Mouse (Mus musculus) liver, embryonic 15.5 days (tissue): Measurements from ENCODE around the gene Cdkl4. TPM values are rescaled to one million over a fixed set of nuclear protein-coding genes. Genes with fewer than 3 reads are reported as not detected.
A peak's percentile ranks its signal among the peaks of the same experiment; 100 is the strongest.

Experiments used
- ATAC-seq: fragments of 200-750 bp; cut with Nextera tagmentation; 2 replicates; pipeline ENCODE4 v1.8.0; 2017; ENCODE audit warnings: moderate number of reproducible peaks, mild to moderate bottlenecking, moderate library complexity; ENCODE audit not compliant: insufficient read depth
- H3K27ac ChIP-seq: fragments of 300-500 bp; sonication (generic); replicated peaks from 2 replicates; pipeline ENCODE4 v1.5.1; 2015; ENCODE audit warnings: mild to moderate bottlenecking, inconsistent platforms
- H3K27me3 ChIP-seq: fragments of 300-500 bp; sonication (generic); 2 replicates; pipeline ENCODE4 v1.6.1; 2015; ENCODE audit warnings: mild to moderate bottlenecking, inconsistent platforms
- H3K36me3 ChIP-seq: fragments of 300-500 bp; sonication (generic); replicated peaks from 2 replicates; pipeline ENCODE4 v1.6.1; 2015; ENCODE audit warnings: moderate library complexity, mild to moderate bottlenecking, inconsistent platforms
- H3K4me1 ChIP-seq: fragments of 300-500 bp; sonication (generic); replicated peaks from 2 replicates; pipeline ENCODE4 v1.6.1; 2015; ENCODE audit warnings: inconsistent platforms
- H3K4me2 ChIP-seq: fragments of 300-500 bp; sonication (generic); 2 replicates; pipeline ENCODE4 v1.6.1; 2015; ENCODE audit warnings: moderate library complexity, mild to moderate bottlenecking, inconsistent platforms
- H3K4me3 ChIP-seq: fragments of 300-500 bp; sonication (generic); replicated peaks from 2 replicates; pipeline ENCODE4 v1.5.1; 2015; ENCODE audit warnings: mild to moderate bottlenecking, inconsistent platforms
- H3K9ac ChIP-seq: fragments of 300-500 bp; sonication (generic); 2 replicates; pipeline ENCODE4 v1.6.1; 2015; ENCODE audit warnings: moderate library complexity, mild to moderate bottlenecking, inconsistent platforms
- H3K9me3 ChIP-seq: fragments of 300-500 bp; sonication (generic); replicated peaks from 2 replicates; pipeline ENCODE4 v1.6.1; 2016; ENCODE audit warnings: inconsistent platforms
- WGBS: fragments of 180-500 bp; shearing (Covaris S2); methylation state at CpG from one replicate; pipeline ENCODE4 v1.1.7; 2015; ENCODE audit warnings: mixed read lengths; ENCODE audit not compliant: insufficient replicate concordance; 5-methylcytosine and 5-hydroxymethylcytosine counted together
- polyA plus RNA-seq: library from polyadenylated mRNA; unstranded; fragments of >200 nt; fragmentation: Nextera tagmentation; extraction: Ambion mirVana; gene quantifications from 2 replicates; pipeline ENCODE4 v1.2.1, GENCODE M21; 2015

Gene Cdkl4
- polyA plus RNA-seq: 0.20 and 0.26 TPM in 2 replicates

DNA sequence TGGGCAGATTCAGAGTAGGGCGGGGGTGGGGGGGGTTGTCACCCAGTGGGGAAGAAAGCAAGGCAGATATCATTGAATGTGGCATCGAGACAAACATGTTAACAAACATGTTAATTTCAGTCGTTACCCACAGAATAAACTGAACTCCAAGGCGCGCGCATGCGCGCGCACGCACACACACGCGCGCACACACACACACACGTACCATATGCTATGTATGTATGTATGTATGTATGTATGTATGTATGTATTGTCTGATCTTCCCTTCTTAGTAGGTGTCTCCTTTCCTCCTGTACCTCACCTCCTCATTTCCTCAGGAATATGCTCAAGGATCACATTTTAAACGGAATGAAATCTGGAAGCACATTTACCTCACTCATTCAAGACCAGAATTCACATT, at the start of gene Cdkl4:
Cdkl4 (minus strand) TSS at position 175 of the 400 bp plus-strand sequence.
- Histone ChIP-seq H3K36me3 (no peaks in the 10 kb centered on the region), H3K9ac (no peak within 1 kb of the TSS), H3K4me3 (peak within 1 kb of the TSS; percentile 39)

DNA sequence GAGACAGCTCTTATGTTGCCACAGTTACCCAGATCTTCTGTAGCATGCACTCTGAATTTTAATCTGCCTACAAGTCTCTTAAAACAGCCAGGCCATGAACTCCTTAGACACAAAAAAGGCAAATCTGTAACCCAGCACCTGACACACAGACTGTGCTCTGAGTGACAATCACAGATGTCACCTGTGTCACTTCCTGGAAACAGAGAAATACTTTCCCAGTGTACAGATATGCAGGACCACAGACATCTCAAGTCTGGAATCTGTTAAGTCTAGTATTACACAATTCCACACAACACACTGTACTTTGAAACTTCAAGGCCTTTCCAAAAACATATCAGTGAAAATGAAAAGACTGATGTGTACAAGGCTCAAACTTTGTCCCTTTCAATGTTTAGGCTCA, 47.4 kb upstream of the Cdkl4 start:
- ATAC-seq: no peak; the same call in 1 of the 2 replicates
- Histone ChIP-seq H3K4me2 (no peak overlapping the region), H3K36me3 (no peaks in the 10 kb centered on the region), H3K27me3 (no peaks in the 10 kb centered on the region), H3K4me3 (no peak overlapping the region), H3K9ac (no peak overlapping the region), H3K4me1 (no peaks in the 10 kb centered on the region), H3K27ac (no peak overlapping the region), H3K9me3 (no peaks in the 10 kb centered on the region)

More for the DNA sequence above, at the start of gene Cdkl4:
- Histone ChIP-seq H3K27ac (no peak within 1 kb of the TSS), H3K9me3 (no peaks in the 10 kb centered on the region), H3K4me2 (peak within 1 kb of the TSS; percentile 67), H3K27me3 (no peaks in the 10 kb centered on the region; the same call in 1 of the 2 replicates), H3K4me1 (0 out of 2 replicates have a peak, but pooled peaks cover 3% of the 10 kb centered on the region)
- 73% methylated on average over 15 of the region's 15 CpGs for WGBS
- ATAC-seq: no peak

DNA sequence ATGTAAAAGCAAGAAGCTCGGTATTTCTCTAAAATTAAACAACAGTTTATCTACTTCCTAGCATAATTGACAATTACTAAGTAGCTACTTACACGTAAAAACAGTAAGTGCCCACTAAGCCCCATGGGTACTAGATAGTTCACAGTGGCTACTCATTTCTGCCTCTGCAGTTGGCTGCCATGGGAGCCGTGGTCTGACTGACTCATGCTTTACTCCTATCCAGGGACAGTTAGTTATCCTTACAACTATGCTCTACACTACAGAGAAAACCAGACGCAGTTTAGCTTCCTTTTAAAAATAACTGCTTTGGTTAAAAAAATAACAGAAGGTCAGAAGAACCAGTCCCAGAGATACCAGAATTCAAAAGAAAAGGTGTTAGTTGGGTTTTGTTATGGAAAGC, 44.1 kb upstream of the Cdkl4 start:
- Histone ChIP-seq H3K9ac (no peak overlapping the region), H3K9me3 (no peaks in the 10 kb centered on the region), H3K4me3 (no peak overlapping the region), H3K27ac (no peak overlapping the region), H3K4me1 (no peaks in the 10 kb centered on the region), H3K36me3 (0 out of 2 replicates have a peak, but pooled peaks cover 4% of the 10 kb centered on the region), H3K27me3 (no peaks in the 10 kb centered on the region), H3K4me2 (no peak overlapping the region)
- no peak for ATAC-seq
- WGBS: 67% methylated on average over 4 of the region's 4 CpGs

DNA sequence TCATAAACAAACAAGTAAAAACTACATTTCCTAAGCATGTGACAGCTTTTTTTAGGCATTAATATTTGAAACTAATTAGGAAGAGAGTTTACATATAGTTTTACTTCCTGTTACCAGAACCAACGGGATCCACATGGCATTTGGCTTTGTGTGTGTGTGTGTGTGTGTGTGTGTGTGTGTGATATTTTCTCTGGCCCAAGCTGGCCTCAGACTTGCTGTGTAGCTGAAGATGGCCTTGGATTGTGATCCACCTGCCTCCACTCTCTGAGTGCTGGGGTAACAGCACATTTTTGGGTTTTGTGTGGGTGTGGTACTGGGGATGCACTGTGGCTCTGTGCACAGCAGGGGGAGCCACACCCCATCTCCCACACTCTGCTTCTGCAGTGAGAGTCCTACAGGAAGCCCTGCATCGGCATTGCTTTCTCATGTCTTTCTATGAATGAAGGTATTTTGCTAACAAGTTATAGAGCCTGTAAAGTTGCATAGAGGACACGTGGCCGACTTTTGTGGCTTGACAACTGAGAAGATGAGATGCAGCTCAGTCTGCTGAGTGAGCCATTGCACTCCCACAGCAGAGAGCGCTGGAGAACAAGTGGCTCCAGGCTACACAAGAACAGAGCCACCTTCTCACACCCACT, 43.3 kb upstream of the Cdkl4 start:
- H3K9ac ChIP-seq: no peak overlapping the region
- no peak overlapping the region for H3K4me2 ChIP-seq
- no peak overlapping the region for H3K4me3 ChIP-seq
- 0 out of 2 replicates have a peak, but pooled peaks cover 4% of the 10 kb centered on the region for H3K36me3 ChIP-seq
- no peaks in the 10 kb centered on the region for H3K4me1 ChIP-seq
- no peak for ATAC-seq
- H3K27ac ChIP-seq: no peak overlapping the region
- 48% methylated on average over 5 of the region's 5 CpGs for WGBS
- no peaks in the 10 kb centered on the region for H3K27me3 ChIP-seq
- no peaks in the 10 kb centered on the region for H3K9me3 ChIP-seq

DNA sequence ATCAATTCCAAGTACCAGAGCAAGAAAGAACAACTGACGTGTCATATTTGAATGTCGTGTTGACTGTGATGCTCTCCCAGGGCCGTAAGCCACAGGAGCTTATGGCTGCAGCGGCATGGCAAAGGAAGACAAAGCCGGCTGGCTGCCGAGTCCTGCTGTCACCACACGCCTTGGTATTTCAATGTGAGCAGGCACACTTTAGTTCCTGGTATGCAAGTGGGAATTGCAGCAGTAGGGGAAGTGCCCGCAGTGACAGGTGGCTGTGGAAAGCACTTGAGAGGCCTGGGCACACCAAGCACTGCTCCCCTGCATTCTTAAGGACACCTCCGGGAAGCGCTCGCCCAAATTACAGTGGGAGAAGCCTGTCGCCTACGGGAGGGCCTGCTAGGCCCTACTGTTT, 41.9 kb upstream of the Cdkl4 start:
- H3K36me3 ChIP-seq: peaks cover 10% of the 10 kb centered on the region; the same call in 1 of the 2 replicates
- H3K27ac ChIP-seq: no peak overlapping the region
- H3K4me2 ChIP-seq: no peak overlapping the region
- no peak for ATAC-seq
- 79% methylated on average over 13 of the region's 13 CpGs for WGBS
- H3K27me3 ChIP-seq: no peaks in the 10 kb centered on the region
- H3K4me1 ChIP-seq: no peaks in the 10 kb centered on the region
- no peak overlapping the region for H3K9ac ChIP-seq
- H3K4me3 ChIP-seq: no peak overlapping the region
- no peaks in the 10 kb centered on the region for H3K9me3 ChIP-seq

DNA sequence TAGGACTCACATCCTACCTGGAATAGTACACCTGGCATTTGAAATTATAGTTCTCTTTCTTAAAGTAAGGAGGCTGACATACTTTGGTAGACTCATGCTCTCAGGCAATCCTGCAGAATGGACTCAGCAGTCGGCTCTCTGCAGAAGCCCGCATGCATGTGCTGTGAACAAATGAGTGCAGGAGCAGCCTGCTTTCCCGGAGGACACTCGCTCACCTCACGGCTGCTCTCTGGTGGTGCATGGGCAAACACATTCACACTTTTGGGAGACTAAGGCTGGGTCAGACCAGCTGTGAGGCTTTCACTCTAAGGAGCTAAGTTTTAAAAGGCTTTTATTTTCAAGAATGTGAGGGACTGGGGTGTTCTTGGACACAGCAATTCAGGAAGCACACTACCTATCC, 41.3 kb upstream of the Cdkl4 start:
- WGBS: 78% methylated on average over 5 of the region's 5 CpGs
- Histone ChIP-seq H3K36me3 (peaks cover 12% of the 10 kb centered on the region; the same call in 1 of the 2 replicates), H3K9ac (no peak overlapping the region), H3K4me3 (no peak overlapping the region), H3K27me3 (no peaks in the 10 kb centered on the region), H3K9me3 (no peaks in the 10 kb centered on the region), H3K4me1 (no peaks in the 10 kb centered on the region), H3K4me2 (no peak overlapping the region), H3K27ac (no peak overlapping the region)
- ATAC-seq: no peak

DNA sequence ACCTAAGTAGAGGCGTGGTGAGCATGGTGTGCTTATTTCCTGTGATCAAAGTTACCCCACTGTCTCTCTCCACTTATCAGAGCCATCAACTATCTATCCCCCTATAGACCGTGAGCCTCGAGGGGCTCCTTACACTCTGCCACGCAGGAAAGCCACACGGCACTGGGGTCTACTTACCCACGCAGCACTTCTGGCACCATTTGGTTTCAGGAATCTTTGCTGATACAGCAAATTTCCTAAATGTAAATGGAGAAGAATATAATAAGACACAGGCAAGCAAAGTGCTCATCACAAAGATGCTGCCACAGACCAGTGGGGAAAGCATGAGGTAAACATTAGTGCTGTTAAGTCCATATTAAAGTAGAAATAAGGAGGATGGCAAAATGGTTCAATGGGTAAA, 26.2 kb upstream of the Cdkl4 start:
- Histone ChIP-seq H3K9ac (no peak overlapping the region), H3K27ac (no peak overlapping the region), H3K4me2 (no peak overlapping the region), H3K9me3 (no peaks in the 10 kb centered on the region), H3K4me1 (no peaks in the 10 kb centered on the region), H3K27me3 (no peaks in the 10 kb centered on the region), H3K36me3 (peaks cover 45% of the 10 kb centered on the region), H3K4me3 (no peak overlapping the region)
- WGBS: 71% methylated on average over 6 of the region's 6 CpGs
- ATAC-seq: no peak

DNA sequence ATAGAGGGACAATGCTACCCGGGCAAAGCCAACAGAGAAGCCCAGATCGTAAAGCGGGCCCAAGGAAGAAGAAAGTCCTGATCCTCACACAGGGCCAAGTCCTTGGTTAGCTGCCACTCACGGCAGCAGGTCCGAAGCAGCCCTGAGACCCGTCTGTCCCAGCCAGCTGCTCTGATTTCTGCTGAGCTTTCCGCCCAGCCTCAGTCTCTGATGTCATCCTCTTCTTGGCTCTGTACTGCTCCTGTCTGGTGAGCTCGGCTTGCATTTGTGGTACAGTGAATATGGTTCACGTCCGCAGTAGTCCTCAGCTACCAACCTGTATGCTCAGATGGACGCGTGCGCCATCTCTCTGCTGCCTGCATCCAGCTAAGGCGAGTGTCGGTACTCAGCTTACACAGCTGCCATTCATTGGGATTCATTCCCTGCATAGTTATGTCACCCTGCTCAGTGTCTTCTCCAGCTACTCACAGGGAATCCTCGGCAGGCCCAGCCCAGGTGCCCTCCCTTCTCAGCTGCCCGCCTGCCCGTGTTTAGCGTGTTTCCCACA, 25.5 kb upstream of the Cdkl4 start:
- Histone ChIP-seq H3K4me1 (no peaks in the 10 kb centered on the region), H3K4me3 (no peak overlapping the region), H3K9me3 (no peaks in the 10 kb centered on the region), H3K27me3 (no peaks in the 10 kb centered on the region), H3K4me2 (no peak overlapping the region), H3K36me3 (peaks cover 39% of the 10 kb centered on the region), H3K27ac (no peak overlapping the region), H3K9ac (no peak overlapping the region)
- no peak for ATAC-seq
- WGBS: 82% methylated on average over 19 of the region's 19 CpGs

DNA sequence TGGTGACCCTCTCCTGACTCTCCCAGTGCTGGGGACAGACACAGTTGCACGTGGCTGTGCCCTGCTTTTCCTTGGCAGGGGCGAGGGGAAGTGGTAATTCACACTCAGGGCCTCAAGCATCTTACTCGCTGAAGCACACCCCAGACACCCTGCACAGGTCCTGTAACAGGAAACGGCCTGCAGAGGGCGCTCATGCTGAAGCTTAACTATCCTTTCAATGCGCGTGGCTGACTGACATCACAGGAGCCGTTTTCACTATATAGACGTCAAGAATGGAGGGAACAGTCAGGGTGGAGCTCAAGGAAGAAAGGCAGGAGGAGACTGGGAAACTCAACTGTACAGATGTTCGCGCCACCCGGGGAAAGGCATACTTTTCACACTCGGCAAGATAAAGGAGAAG, 23.8 kb upstream of the Cdkl4 start:
- Histone ChIP-seq H3K27me3 (no peaks in the 10 kb centered on the region), H3K9me3 (no peaks in the 10 kb centered on the region), H3K4me1 (no peaks in the 10 kb centered on the region), H3K36me3 (peaks cover 42% of the 10 kb centered on the region), H3K27ac (no peak overlapping the region), H3K4me3 (no peak overlapping the region), H3K4me2 (no peak overlapping the region), H3K9ac (no peak overlapping the region)
- ATAC-seq: no peak
- WGBS: 67% methylated on average over 13 of the region's 13 CpGs

DNA sequence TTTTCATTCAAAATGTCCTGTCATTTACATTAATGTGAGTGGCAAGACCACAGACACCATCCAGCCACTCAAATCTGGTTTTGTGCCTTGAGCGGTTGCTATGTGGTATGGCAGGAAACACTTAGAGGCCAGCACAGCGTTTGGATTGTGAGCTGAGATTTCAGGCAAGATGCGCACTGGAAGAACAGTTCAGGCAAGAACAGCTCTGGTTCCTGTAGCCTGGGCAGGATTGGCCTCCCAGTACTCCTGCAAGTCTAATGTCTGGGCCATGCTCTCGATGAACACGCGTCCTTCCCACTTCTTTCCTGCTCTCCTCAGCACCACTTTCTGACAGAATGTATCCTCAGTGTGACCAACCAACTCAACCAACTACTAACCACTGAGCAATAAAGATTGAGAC, 5.4 kb upstream of the Cdkl4 start:
- no peaks in the 10 kb centered on the region for H3K27me3 ChIP-seq
- H3K4me2 ChIP-seq: no peak overlapping the region
- peaks cover 13% of the 10 kb centered on the region; the same call in 1 of the 2 replicates for H3K36me3 ChIP-seq
- no peak overlapping the region for H3K9ac ChIP-seq
- no peaks in the 10 kb centered on the region for H3K9me3 ChIP-seq
- no peak for ATAC-seq
- WGBS: 80% methylated on average over 6 of the region's 6 CpGs
- no peak overlapping the region for H3K27ac ChIP-seq
- H3K4me3 ChIP-seq: no peak overlapping the region
- H3K4me1 ChIP-seq: no peaks in the 10 kb centered on the region

DNA sequence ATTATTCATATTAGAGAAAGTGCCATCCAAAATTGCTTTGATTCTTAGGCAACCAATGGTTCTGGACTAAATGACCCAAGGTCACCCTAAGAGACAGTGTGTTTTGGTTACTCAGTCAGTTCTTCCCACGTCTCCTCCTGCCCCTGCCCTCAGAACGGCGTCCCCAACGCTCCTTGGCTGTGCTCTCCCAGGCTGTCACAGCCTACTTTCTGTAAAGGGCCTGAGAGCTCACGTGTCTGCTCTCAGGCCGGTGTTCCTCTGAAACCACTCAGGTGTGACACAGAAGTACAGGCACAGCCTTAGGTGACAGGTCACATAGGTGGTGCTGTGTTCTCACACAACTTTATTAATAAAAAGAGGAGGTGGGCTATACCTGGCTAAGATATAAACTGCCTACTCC, 2.3 kb upstream of the Cdkl4 start:
- ATAC-seq: no peak

More for the DNA sequence above, 2.3 kb upstream of the Cdkl4 start:
- no peaks in the 10 kb centered on the region; the same call in 1 of the 2 replicates for H3K27me3 ChIP-seq
- 0 out of 2 replicates have a peak, but pooled peaks cover 3% of the 10 kb centered on the region for H3K4me1 ChIP-seq
- no peak overlapping the region for H3K4me2 ChIP-seq
- H3K27ac ChIP-seq: no peak overlapping the region
- 66% methylated on average over 6 of the region's 6 CpGs for WGBS
- no peak overlapping the region for H3K4me3 ChIP-seq
- H3K9ac ChIP-seq: no peak overlapping the region
- H3K9me3 ChIP-seq: no peaks in the 10 kb centered on the region
- peaks cover 13% of the 10 kb centered on the region; the same call in 1 of the 2 replicates for H3K36me3 ChIP-seq
